Mouse (Mus musculus) stomach, postnatal 0 days (tissue): ENCODE measurements around the gene Cd40.

ENCODE experiments used
- CTCF ChIP-seq: IDR thresholded peaks from 2 replicates; pipeline ENCODE4 v1.5.1; 2016; ENCODE audit warnings: antibody characterized with exemption, low read depth, mild to moderate bottlenecking, moderate library complexity
- EP300 ChIP-seq: optimal IDR thresholded peaks from 2 replicates; pipeline ENCODE3; 2016; ENCODE audit warnings: antibody characterized with exemption

DNA sequence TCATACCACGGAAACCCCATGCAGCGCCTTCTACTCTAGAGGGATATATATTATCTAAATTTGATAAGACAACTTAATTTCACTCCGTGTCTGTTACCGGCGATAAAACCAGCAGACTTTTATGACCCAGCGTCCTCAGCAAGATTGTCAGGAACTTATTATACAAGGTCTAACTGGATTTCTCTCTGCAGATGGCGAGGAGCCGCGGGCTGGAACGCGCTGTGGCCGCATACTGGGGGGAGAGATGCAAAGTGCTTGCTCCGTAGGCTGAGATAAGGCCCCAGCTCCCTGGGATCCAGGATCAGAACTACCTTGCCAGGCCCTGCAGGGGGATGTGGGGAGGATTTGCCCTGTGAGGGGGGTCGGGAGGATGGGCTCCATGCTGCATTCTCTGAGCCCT is 34.0 kb downstream of the Cd40 start:
- TF ChIP-seq CTCF (no peak), EP300 (no peak)
